Mouse (Mus musculus) hindbrain, embryonic 12.5 days (tissue): ENCODE measurements around the gene Isca1. TPM values are rescaled to one million over a fixed set of nuclear protein-coding genes. Genes with fewer than 3 reads are reported as not detected.
"Not testable (repeated sequence)": the region's sequence is repeated elsewhere in the genome, so short reads cannot be mapped to it uniquely, and the experiment has no call there.

ENCODE experiments used
- ATAC-seq: fragments of 200-750 bp; cut with Nextera tagmentation; 2 replicates; pipeline ENCODE4 v1.8.0; 2017; ENCODE audit warnings: moderate TSS enrichment; ENCODE audit not compliant: low FRiP score
- H3K27ac ChIP-seq: fragments of 300-500 bp; sonication (generic); 2 replicates; pipeline ENCODE4 v1.5.1; 2016; ENCODE audit warnings: mild to moderate bottlenecking
- H3K27me3 ChIP-seq: fragments of 300-500 bp; sonication (generic); 2 replicates; pipeline ENCODE4 v1.6.1; 2016; ENCODE audit warnings: mild to moderate bottlenecking
- H3K36me3 ChIP-seq: fragments of 300-500 bp; sonication (generic); 2 replicates; pipeline ENCODE4 v1.6.1; 2016; ENCODE audit warnings: mild to moderate bottlenecking
- H3K4me1 ChIP-seq: fragments of 300-500 bp; sonication (generic); 2 replicates; pipeline ENCODE4 v1.6.1; 2016
- H3K4me2 ChIP-seq: fragments of 300-500 bp; sonication (generic); replicated peaks from 2 replicates; pipeline ENCODE4 v1.6.1; 2016; ENCODE audit warnings: mild to moderate bottlenecking
- H3K4me3 ChIP-seq: fragments of 300-500 bp; sonication (generic); 2 replicates; pipeline ENCODE4 v1.5.1; 2016; ENCODE audit warnings: mild to moderate bottlenecking
- H3K9ac ChIP-seq: fragments of 300-500 bp; sonication (generic); 2 replicates; pipeline ENCODE4 v1.6.1; 2016; ENCODE audit warnings: mild to moderate bottlenecking, moderate library complexity
- H3K9me3 ChIP-seq: fragments of 300-500 bp; sonication (generic); replicated peaks from 2 replicates; pipeline ENCODE4 v1.6.1; 2016; ENCODE audit warnings: mild to moderate bottlenecking
- WGBS: fragments of 180-500 bp; shearing (Covaris S2); methylation state at CpG from one replicate; pipeline ENCODE4 v1.1.7; 2016; 5-methylcytosine and 5-hydroxymethylcytosine counted together
- polyA plus RNA-seq: library from polyadenylated mRNA; unstranded; fragments of >200 nt; fragmentation: Nextera tagmentation; extraction: Ambion mirVana; gene quantifications from 2 replicates; pipeline ENCODE4 v1.2.1, GENCODE M21; 2016

The Isca1 gene
- polyA plus RNA-seq, 1 experiment from 2014 or later, result 124 TPM

GRCm38 (mm10) chr13:59741697-59742096 lies 27.9 kb downstream of the Isca1 start:
- Histone ChIP-seq H3K9ac (no peak overlapping the region), H3K36me3 (no peaks in the 10 kb centered on the region), H3K27ac (no peak overlapping the region), H3K4me2 (no peak overlapping the region), H3K4me1 (no peaks in the 10 kb centered on the region), H3K27me3 (no peaks in the 10 kb centered on the region), H3K9me3 (no peaks in the 10 kb centered on the region), H3K4me3 (no peak overlapping the region)
- ATAC-seq, result no peak
- WGBS, result 78% methylated on average over 10 of the region's 10 CpGs

GRCm38 (mm10) chr13:59741096-59741495 lies 28.5 kb downstream of the Isca1 start:
- Histone ChIP-seq H3K9me3 (no peaks in the 10 kb centered on the region), H3K9ac (no peak overlapping the region), H3K36me3 (no peaks in the 10 kb centered on the region), H3K4me1 (no peaks in the 10 kb centered on the region), H3K27ac (no peak overlapping the region), H3K27me3 (no peaks in the 10 kb centered on the region), H3K4me2 (no peak overlapping the region), H3K4me3 (no peak overlapping the region)
- no peak for ATAC-seq
- 88% methylated on average over 11 of the region's 11 CpGs for WGBS

GRCm38 (mm10) chr13:59739397-59739796 lies 30.2 kb downstream of the Isca1 start:
- Histone ChIP-seq H3K4me1 (no peaks in the 10 kb centered on the region), H3K9ac (no peak overlapping the region), H3K4me2 (no peak overlapping the region), H3K27me3 (no peaks in the 10 kb centered on the region), H3K9me3 (no peaks in the 10 kb centered on the region), H3K27ac (no peak overlapping the region), H3K36me3 (no peaks in the 10 kb centered on the region), H3K4me3 (no peak overlapping the region)
- WGBS, result 90% methylated on average over 4 of the region's 4 CpGs
- ATAC-seq, result no peak

GRCm38 (mm10) chr13:59738455-59738854 lies 31.2 kb downstream of the Isca1 start:
- no peak overlapping the region for H3K9ac ChIP-seq
- no peaks in the 10 kb centered on the region; the same call in 1 of the 2 replicates for H3K9me3 ChIP-seq
- no peaks in the 10 kb centered on the region for H3K27me3 ChIP-seq
- WGBS, result 81% methylated on average over 2 of the region's 2 CpGs
- H3K4me3 ChIP-seq, result no peak overlapping the region
- H3K36me3 ChIP-seq, result no peaks in the 10 kb centered on the region
- H3K27ac ChIP-seq, result no peak overlapping the region
- H3K4me2 ChIP-seq, result no peak overlapping the region
- no peak for ATAC-seq
- no peaks in the 10 kb centered on the region for H3K4me1 ChIP-seq

GRCm38 (mm10) chr13:59735190-59735589 lies 34.4 kb downstream of the Isca1 start:
- Histone ChIP-seq H3K4me1 (no peaks in the 10 kb centered on the region), H3K27ac (no peak overlapping the region), H3K4me2 (no peak overlapping the region), H3K36me3 (no peaks in the 10 kb centered on the region), H3K4me3 (no peak overlapping the region), H3K27me3 (no peaks in the 10 kb centered on the region), H3K9me3 (no peaks in the 10 kb centered on the region; the same call in 1 of the 2 replicates), H3K9ac (no peak overlapping the region)
- 33% methylated on average over 3 of the region's 3 CpGs for WGBS
- ATAC-seq, result 0 out of 2 replicates have a peak, but pooled peaks have one; percentile 35

- not testable (repeated sequence) for H3K36me3 ChIP-seq, H3K27ac ChIP-seq, ATAC-seq, H3K4me3 ChIP-seq, H3K4me2 ChIP-seq, H3K27me3 ChIP-seq, H3K4me1 ChIP-seq, H3K9ac ChIP-seq, H3K9me3 ChIP-seq
- WGBS, result 32% methylated on average over 6 of the region's 6 CpGs
Observed at GRCm38 (mm10) chr13:59734347-59734746, 35.3 kb downstream of the Isca1 start.

GRCm38 (mm10) chr13:59733936-59734335 lies 35.7 kb downstream of the Isca1 start:
- Histone ChIP-seq H3K4me1 (no peaks in the 10 kb centered on the region), H3K36me3 (no peaks in the 10 kb centered on the region), H3K9me3 (no peaks in the 10 kb centered on the region; the same call in 1 of the 2 replicates), H3K27me3 (peaks cover 4% of the 10 kb centered on the region; the same call in 1 of the 2 replicates), H3K4me3 (no peak overlapping the region), H3K9ac (no peak overlapping the region), H3K4me2 (no peak overlapping the region), H3K27ac (no peak overlapping the region)
- no peak for ATAC-seq
- 78% methylated on average over 4 of the region's 4 CpGs for WGBS

GRCm38 (mm10) chr13:59731652-59732051 lies 38.0 kb downstream of the Isca1 start, which contains the start of gene Spata31d1d:
Gene Spata31d1d, minus strand, starts transcription at chr13:59731752.
- Histone ChIP-seq H3K9me3 (no peaks in the 10 kb centered on the region; the same call in 1 of the 2 replicates), H3K4me3 (no peak within 1 kb of the TSS)
- WGBS, result 48% methylated on average over 7 of the region's 7 CpGs

GRCm38 (mm10) chr13:59728378-59729093 lies 41.1 kb downstream of the Isca1 start:
- Histone ChIP-seq H3K27me3 (peaks cover 8% of the 10 kb centered on the region), H3K4me2 (no peak overlapping the region), H3K36me3 (no peaks in the 10 kb centered on the region), H3K27ac (no peak overlapping the region), H3K9ac (no peak overlapping the region), H3K4me1 (peaks cover 9% of the 10 kb centered on the region; the same call in 1 of the 2 replicates), H3K4me3 (no peak overlapping the region), H3K9me3 (no peaks in the 10 kb centered on the region; the same call in 1 of the 2 replicates)
- 34% methylated on average over 7 of the region's 7 CpGs for WGBS
- ATAC-seq, result peak; percentile 89

More at GRCm38 (mm10) chr13:59731652-59732051, 38.0 kb downstream of the Isca1 start, which contains the start of gene Spata31d1d:
- Histone ChIP-seq H3K27ac (no peak within 1 kb of the TSS), H3K4me1 (peaks cover 7% of the 10 kb centered on the region; the same call in 1 of the 2 replicates), H3K36me3 (no peaks in the 10 kb centered on the region), H3K4me2 (no peak within 1 kb of the TSS), H3K9ac (no peak within 1 kb of the TSS), H3K27me3 (peaks cover 4% of the 10 kb centered on the region)
- no peak for ATAC-seq

GRCm38 (mm10) chr13:59726139-59726867 lies 43.3 kb downstream of the Isca1 start:
- H3K27ac ChIP-seq, result no peak overlapping the region
- no peak overlapping the region for H3K9ac ChIP-seq
- 36% methylated on average over 29 of the region's 29 CpGs for WGBS
- peaks cover 8% of the 10 kb centered on the region for H3K27me3 ChIP-seq
- no peaks in the 10 kb centered on the region for H3K9me3 ChIP-seq
- ATAC-seq, result no peak
- no peaks in the 10 kb centered on the region for H3K36me3 ChIP-seq
- peak overlapping the region; percentile 38 for H3K4me2 ChIP-seq
- H3K4me1 ChIP-seq, result peaks cover 9% of the 10 kb centered on the region; the same call in 1 of the 2 replicates
- H3K4me3 ChIP-seq, result no peak overlapping the region

GRCm38 (mm10) chr13:59722089-59722488 lies 47.5 kb downstream of the Isca1 start:
- not testable (repeated sequence) for ATAC-seq, H3K9me3 ChIP-seq, H3K27me3 ChIP-seq, H3K4me1 ChIP-seq, H3K9ac ChIP-seq, H3K4me3 ChIP-seq, H3K36me3 ChIP-seq, H3K27ac ChIP-seq, H3K4me2 ChIP-seq
- WGBS, result 97% methylated on average over 1 of the region's 1 CpGs

GRCm38 (mm10) chr13:59719475-59719874 lies 50.1 kb downstream of the Isca1 start:
- no peak overlapping the region for H3K4me2 ChIP-seq
- no peak for ATAC-seq
- no peak overlapping the region for H3K27ac ChIP-seq
- H3K9ac ChIP-seq, result no peak overlapping the region
- 0 out of 2 replicates have a peak, but pooled peaks cover 5% of the 10 kb centered on the region for H3K4me1 ChIP-seq
- H3K36me3 ChIP-seq, result no peaks in the 10 kb centered on the region
- WGBS, result 94% methylated on average over 1 of the region's 1 CpGs
- no peak overlapping the region for H3K4me3 ChIP-seq
- no peaks in the 10 kb centered on the region for H3K27me3 ChIP-seq
- H3K9me3 ChIP-seq, result no peaks in the 10 kb centered on the region
